Mouse (Mus musculus) cerebellum, postnatal 36 days (tissue): ENCODE data around the gene Kncn.

ENCODE experiments used
- DNase-seq, 2 experiments: peaks; one replicate each; pipeline ENCODE4 v3.0.0; 2021 to 2022; ENCODE audit warnings: mixed read lengths in 2 of 2

The Kncn gene

GRCm38 (mm10) chr4:115937061-115937976 is 53.1 kb downstream of the Kncn start:
- DNase-seq = no peak

DNA sequence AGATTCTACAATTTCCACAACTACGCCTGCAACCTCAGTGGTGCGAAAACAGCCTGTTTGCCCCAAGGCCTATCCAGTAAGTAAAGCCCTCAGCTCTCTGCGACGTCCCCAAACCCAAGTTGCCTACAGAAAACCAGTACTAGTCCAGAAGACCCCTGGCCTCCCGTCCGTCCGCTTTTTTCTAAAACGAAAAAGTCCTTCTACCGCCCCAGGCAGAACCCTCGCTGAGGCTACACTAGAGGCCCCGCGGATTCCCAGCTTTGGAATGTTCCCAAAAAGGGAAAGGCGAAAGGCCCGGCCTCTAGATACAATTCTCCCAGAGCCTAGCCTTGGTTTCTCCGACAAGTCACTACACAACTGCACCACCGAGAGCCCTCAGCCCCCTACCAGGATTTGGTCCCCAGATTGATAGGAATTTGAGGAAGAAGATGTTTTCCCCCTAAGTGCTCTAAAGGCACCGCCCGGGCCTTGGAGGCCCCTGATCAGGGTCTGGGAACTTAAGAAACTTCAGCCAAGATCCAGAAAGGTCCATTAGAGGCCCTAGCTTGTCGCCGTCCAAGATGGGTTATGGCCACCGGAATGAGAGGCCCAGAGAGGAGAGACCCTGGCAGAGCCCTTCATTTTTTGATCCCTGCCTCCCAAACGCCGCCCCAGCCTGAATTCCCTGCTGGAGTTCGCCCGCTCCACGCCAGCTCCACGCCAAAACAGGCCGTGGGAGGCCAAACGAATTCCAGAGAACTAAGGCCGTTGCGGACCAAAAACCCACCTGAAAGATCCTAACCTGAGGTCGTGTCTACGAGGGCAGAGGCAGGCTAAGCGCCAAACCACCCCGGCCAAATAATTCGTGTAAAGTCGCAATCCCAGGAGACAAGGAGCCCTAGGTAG is 54.3 kb downstream of the Kncn start:
- DNase-seq = peak; percentile 28 to 63
